ENCODE assay signal across 36 mouse cellular contexts in the genomic region with DNA sequence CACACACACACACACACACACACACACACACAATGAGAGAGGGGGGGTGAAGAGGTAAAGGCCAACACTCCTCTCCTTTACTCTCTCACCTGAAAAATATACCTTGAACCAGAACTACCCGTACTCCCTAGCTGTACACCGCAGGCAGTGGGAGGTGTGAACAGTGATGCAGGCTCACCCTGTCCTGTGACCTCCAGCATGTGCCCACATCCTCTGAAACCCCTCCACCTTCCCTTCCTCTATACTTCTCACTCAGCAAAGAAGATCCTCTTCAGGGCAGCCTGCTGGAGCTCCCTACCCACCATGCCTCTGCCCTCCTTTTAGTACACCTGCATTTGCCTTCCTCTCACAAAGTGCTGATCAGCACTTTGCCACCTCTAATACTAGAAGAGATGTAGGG. TPM values are rescaled to one million over a fixed set of nuclear protein-coding genes. Genes with fewer than 3 reads are reported as not detected.
DNase-seq lines count a peak whose midpoint lies in the region; ATAC-seq and TF ChIP-seq lines count a peak whose summit lies in the region.
"Had no signal": no experiment of that assay in that cellular context is flagged by ENCODE, and none has a peak within 500 bp of the region (broad histone marks: within the 10 kb centered on the region; RNA-seq: fewer than 3 reads in every experiment).

No protein-coding gene starts in this region.

- ATAC-seq in activated CD4-positive, CD25-positive, alpha-beta regulatory T cell, adult 4 months: peak; percentile 90
- ATAC-seq in megakaryocyte, adult 5-6 weeks (ENCODE audit: poor library complexity, severe bottlenecking): peak; percentile 75
- no peak for ATAC-seq in intestine, embryonic 16.5 days
- ATAC-seq: forebrain, postnatal 0 days; lung, postnatal 0 days; midbrain, embryonic 15.5 days had no signal

- WGBS in intestine, embryonic 16.5 days: 91% methylated on average over 2 of the region's 2 CpGs

- no peak overlapping the region for H3K4me2 ChIP-seq in intestine, embryonic 16.5 days (ENCODE audit: low read depth, low read length)
- H3K4me2 ChIP-seq: embryonic facial prominence, embryonic 15.5 days; forebrain, embryonic 12.5 days; hindbrain, embryonic 13.5 days; kidney, embryonic 15.5 days; limb, embryonic 13.5 days; liver, embryonic 13.5 days; midbrain, embryonic 15.5 days; neural tube, embryonic 12.5 days; stomach, embryonic 15.5 days had no signal

- intact Hi-C loops in gastrocnemius, adult 2 months (cut with DNase I): no loop called here

- no peaks in the 10 kb centered on the region for H3K4me1 ChIP-seq in intestine, embryonic 16.5 days (ENCODE audit: control insufficient read depth, insufficient read depth, low read length)
- H3K4me1 ChIP-seq: embryonic facial prominence, embryonic 15.5 days; forebrain, embryonic 12.5 days; kidney, embryonic 15.5 days; limb, embryonic 13.5 days; liver, embryonic 13.5 days; midbrain, embryonic 15.5 days; neural tube, embryonic 12.5 days; stomach, embryonic 15.5 days had no signal

- no peak overlapping the region for H3K9ac ChIP-seq in intestine, embryonic 16.5 days (ENCODE audit: low read depth, low read length)
- H3K9ac ChIP-seq: embryonic facial prominence, embryonic 15.5 days; forebrain, embryonic 12.5 days; forebrain, postnatal 0 days; hindbrain, embryonic 13.5 days; kidney, embryonic 15.5 days; limb, embryonic 13.5 days; liver, embryonic 13.5 days; midbrain, embryonic 15.5 days; neural tube, embryonic 12.5 days; stomach, embryonic 15.5 days had no signal

- no peak overlapping the region for H3K27ac ChIP-seq in intestine, embryonic 16.5 days (ENCODE audit: low read length)
- no peak overlapping the region for H3K27ac ChIP-seq in gastrocnemius, adult 2 months
- H3K27ac ChIP-seq: embryonic facial prominence, embryonic 10.5 days; embryonic facial prominence, embryonic 15.5 days; forebrain, embryonic 12.5 days; hindbrain, embryonic 13.5 days; kidney, embryonic 15.5 days; layer of hippocampus, adult 2 months; left cerebral cortex, adult 2 months; limb, embryonic 13.5 days; liver, embryonic 13.5 days; midbrain, embryonic 15.5 days; neural tube, embryonic 12.5 days; stomach, embryonic 15.5 days had no signal

- H3K27me3 ChIP-seq in splenic B cell, adult 2 months (ENCODE audit: control insufficient read depth, insufficient read depth, low read length, poor library complexity, severe bottlenecking): no peaks in the 10 kb centered on the region
- H3K27me3 ChIP-seq in intestine, embryonic 16.5 days (replicated peaks; ENCODE audit: control insufficient read depth, insufficient read depth, low read length): no peaks in the 10 kb centered on the region
- H3K27me3 ChIP-seq: embryonic facial prominence, embryonic 15.5 days; forebrain, embryonic 12.5 days; hindbrain, embryonic 13.5 days; kidney, embryonic 15.5 days; limb, embryonic 13.5 days; liver, embryonic 13.5 days; midbrain, embryonic 15.5 days; neural tube, embryonic 12.5 days; stomach, embryonic 15.5 days had no signal

- no peaks in the 10 kb centered on the region for H3K36me3 ChIP-seq in splenic B cell, adult 2 months (ENCODE audit: control insufficient read depth, insufficient read depth, low read length, poor library complexity, severe bottlenecking)
- no peaks in the 10 kb centered on the region for H3K36me3 ChIP-seq in intestine, embryonic 16.5 days (ENCODE audit: control insufficient read depth, insufficient read depth, low read length)
- H3K36me3 ChIP-seq: embryonic facial prominence, embryonic 10.5 days; embryonic facial prominence, embryonic 15.5 days; forebrain, embryonic 12.5 days; hindbrain, embryonic 13.5 days; kidney, embryonic 15.5 days; limb, embryonic 13.5 days; liver, embryonic 13.5 days; midbrain, embryonic 15.5 days; neural tube, embryonic 12.5 days; stomach, embryonic 15.5 days had no signal

- H3K4me3 ChIP-seq in intestine, embryonic 16.5 days (ENCODE audit: low read length): no peak overlapping the region
- H3K4me3 ChIP-seq in gastrocnemius, adult 2 months: no peak overlapping the region
- H3K4me3 ChIP-seq: embryonic facial prominence, embryonic 10.5 days; embryonic facial prominence, embryonic 15.5 days; forebrain, embryonic 12.5 days; hindbrain, embryonic 13.5 days; kidney, embryonic 15.5 days; layer of hippocampus, adult 2 months; left cerebral cortex, adult 2 months; limb, embryonic 13.5 days; liver, embryonic 13.5 days; midbrain, embryonic 15.5 days; neural tube, embryonic 12.5 days; stomach, embryonic 15.5 days had no signal

- H3K9me3 ChIP-seq in intestine, embryonic 16.5 days (ENCODE audit: control insufficient read depth, low read length): no peaks in the 10 kb centered on the region
- H3K9me3 ChIP-seq: embryonic facial prominence, embryonic 10.5 days; embryonic facial prominence, embryonic 15.5 days; forebrain, embryonic 12.5 days; hindbrain, embryonic 13.5 days; kidney, embryonic 15.5 days; limb, embryonic 13.5 days; liver, embryonic 13.5 days; midbrain, embryonic 15.5 days; neural tube, embryonic 12.5 days; stomach, embryonic 15.5 days had no signal

- DNase-seq in heart, adult 11 months: peak; percentile 76
- no peak for DNase-seq in heart, adult 18-20 months
- DNase-seq in splenic B cell, adult 2 months (ENCODE audit: low read depth, low spot score): peak; percentile 10
- no peak for DNase-seq in gastrocnemius, adult 2 months
- no peak for DNase-seq in thymus, postnatal 4 days
- DNase-seq: adrenal gland, adult 8-10 months; cerebellum, adult 2 months; forebrain, postnatal 0 days; gastrocnemius, postnatal 25 days; heart, postnatal 36 days; kidney, adult 18-20 months; liver, embryonic 13.5 days; lung, adult 18-20 months; lung, postnatal 4 days; retina, postnatal 1 day; right cerebral cortex, postnatal 14 days; thymus, postnatal 14 days had no signal

- TF ChIP-seq CTCF in gastrocnemius, adult 2 months (IDR thresholded peaks at IDR 0.05): no peak

RNA-seq across cellular contexts. Expression of a gene that starts 4.5 kb away (rescaled TPM):
- 1 to 10 TPM in 1 of 2 experiments, under 1 TPM in 1; 0.62 to 1.1 TPM for total RNA-seq in heart, adult 18-20 months (2021)
- polyA plus RNA-seq in activated CD4-positive, CD25-positive, alpha-beta regulatory T cell, adult 4 months (2017; shearing (Covaris generic)): 10 to 100 TPM; 13.8 to 14.1 TPM
- total RNA-seq in megakaryocyte, adult 5-6 weeks (2015): 1.2 and 1.5 TPM in 2 replicates
- 0.59 and 0.81 TPM in 2 replicates for total RNA-seq in megakaryocyte, adult 5-6 weeks (2017)
- 0.44 TPM in 2 replicates for polyA plus RNA-seq in intestine, embryonic 16.5 days (2015; fragmentation: Nextera tagmentation; extraction: Ambion mirVana)
- not detected for total RNA-seq in gastrocnemius, adult 2 months (2021)
- total RNA-seq: forebrain, postnatal 0 days; gastrocnemius, postnatal 25 days; heart, postnatal 36 days; layer of hippocampus, adult 2 months; layer of hippocampus, postnatal 14 days; left cerebral cortex, adult 2 months; left cerebral cortex, postnatal 36 days had no signal
- polyA plus RNA-seq: C2C12; cerebellum, adult 2 months; embryonic facial prominence, embryonic 15.5 days; heart, embryonic 14.5 days; hindbrain, embryonic 13.5 days; limb, embryonic 13.5 days; neural tube, embryonic 12.5 days had no signal

RNA-seq across cellular contexts. Expression of a gene that starts 26.2 kb away (rescaled TPM):
- total RNA-seq in heart, adult 18-20 months (2021): 1 to 10 TPM; 4.5 to 5.0 TPM
- polyA plus RNA-seq in activated CD4-positive, CD25-positive, alpha-beta regulatory T cell, adult 4 months (2017; shearing (Covaris generic)): 100 to 1,000 TPM; 212 to 230 TPM
- 4.2 and 4.7 TPM in 2 replicates for total RNA-seq in megakaryocyte, adult 5-6 weeks (2015)
- 4.9 and 9.7 TPM in 2 replicates for total RNA-seq in megakaryocyte, adult 5-6 weeks (2017)
- polyA plus RNA-seq in intestine, embryonic 16.5 days (2015; fragmentation: Nextera tagmentation; extraction: Ambion mirVana): 5.3 and 5.7 TPM in 2 replicates
- under 1 TPM in 1 of 2 experiments, not detected in 1; 0.28 TPM for total RNA-seq in gastrocnemius, adult 2 months (2021)
- total RNA-seq: gastrocnemius, postnatal 25 days; left cerebral cortex, adult 2 months had no signal
- polyA plus RNA-seq: forebrain, embryonic 12.5 days had no signal

RNA-seq across cellular contexts. Expression of a gene that starts 53.1 kb away (rescaled TPM):
- total RNA-seq in heart, adult 18-20 months (2021): under 1 TPM; 0.42 to 0.49 TPM
- not detected for polyA plus RNA-seq in activated CD4-positive, CD25-positive, alpha-beta regulatory T cell, adult 4 months (2017; shearing (Covaris generic))
- total RNA-seq in megakaryocyte, adult 5-6 weeks (2015): not detected in 2 replicates
- not detected in 2 replicates for total RNA-seq in megakaryocyte, adult 5-6 weeks (2017)
- 0.20 TPM in 1 of 2 replicates, not detected in the other for polyA plus RNA-seq in intestine, embryonic 16.5 days (2015; fragmentation: Nextera tagmentation; extraction: Ambion mirVana)
- not detected for total RNA-seq in gastrocnemius, adult 2 months (2021)
- total RNA-seq: gastrocnemius, postnatal 25 days; left cerebral cortex, postnatal 36 days had no signal
- polyA plus RNA-seq: C2C12; cerebellum, adult 2 months; forebrain, postnatal 0 days; heart, embryonic 14.5 days; hindbrain, embryonic 13.5 days had no signal

RNA-seq across cellular contexts. Expression of a gene that starts 56.1 kb away (rescaled TPM):
- 1 to 10 TPM in 1 of 2 experiments, under 1 TPM in 1; 0.79 to 1.2 TPM for total RNA-seq in heart, adult 18-20 months (2021)
- not detected for polyA plus RNA-seq in activated CD4-positive, CD25-positive, alpha-beta regulatory T cell, adult 4 months (2017; shearing (Covaris generic))
- 0.40 TPM in 1 of 2 replicates, not detected in the other for total RNA-seq in megakaryocyte, adult 5-6 weeks (2015)
- total RNA-seq in megakaryocyte, adult 5-6 weeks (2017): 0.45 TPM in 1 of 2 replicates, not detected in the other
- 0.06 TPM in 1 of 2 replicates, not detected in the other for polyA plus RNA-seq in intestine, embryonic 16.5 days (2015; fragmentation: Nextera tagmentation; extraction: Ambion mirVana)
- total RNA-seq in gastrocnemius, adult 2 months (2021): 1 to 10 TPM; 1.2 to 1.5 TPM
- total RNA-seq: forebrain, postnatal 0 days; left cerebral cortex, adult 2 months; left cerebral cortex, postnatal 36 days had no signal
- polyA plus RNA-seq: C2C12; embryonic facial prominence, embryonic 10.5 days; forebrain, embryonic 12.5 days; forebrain, postnatal 0 days; heart, embryonic 14.5 days; hindbrain, embryonic 13.5 days; kidney, embryonic 15.5 days; limb, embryonic 13.5 days; liver, embryonic 13.5 days; midbrain, embryonic 15.5 days; neural tube, embryonic 12.5 days; stomach, embryonic 15.5 days had no signal

Comparison
In these comparisons a context has a peak if more than half of its experiments do, and no peak if none do; other contexts are left out.
1. DNase-seq: peak in heart, adult 11 months (single experiment) and splenic B cell, adult 2 months (single experiment); none in heart, adult 18-20 months (0 of 2), gastrocnemius, adult 2 months (single experiment) and thymus, postnatal 4 days (single experiment).
2. RNA of a gene that starts 26.2 kb away (total RNA-seq): 4.5 to 5.0 TPM in heart, adult 18-20 months and 4.2 to 9.7 TPM in megakaryocyte, adult 5-6 weeks; 0.28 TPM in gastrocnemius, adult 2 months; every median in the first group is over 4 times any median in the second.